Mouse (Mus musculus) embryonic facial prominence, embryonic 12.5 days (tissue): ENCODE data around the gene Adam11. TPM values are rescaled to one million over a fixed set of nuclear protein-coding genes. Genes with fewer than 3 reads are reported as not detected.

ENCODE experiments used
- ATAC-seq: fragments of 200-750 bp; cut with Nextera tagmentation; 2 replicates; pipeline ENCODE4 v1.8.0; 2017; ENCODE audit not compliant: insufficient number of reproducible peaks, insufficient read depth, low FRiP score, low TSS enrichment
- H3K27ac ChIP-seq: fragments of 300-500 bp; sonication (generic); 2 replicates; pipeline ENCODE4 v1.5.1; 2016; ENCODE audit warnings: mild to moderate bottlenecking
- H3K27me3 ChIP-seq: fragments of 300-500 bp; sonication (generic); 2 replicates; pipeline ENCODE4 v1.6.1; 2016; ENCODE audit warnings: mild to moderate bottlenecking, moderate library complexity
- H3K36me3 ChIP-seq: fragments of 300-500 bp; sonication (generic); 2 replicates; pipeline ENCODE4 v1.6.1; 2016; ENCODE audit warnings: mild to moderate bottlenecking
- H3K4me1 ChIP-seq: fragments of 300-500 bp; sonication (generic); 2 replicates; pipeline ENCODE4 v1.6.1; 2016
- H3K4me2 ChIP-seq: fragments of 300-500 bp; sonication (generic); replicated peaks from 2 replicates; pipeline ENCODE4 v1.6.1; 2016; ENCODE audit warnings: mild to moderate bottlenecking, moderate library complexity
- H3K4me3 ChIP-seq: fragments of 300-500 bp; sonication (generic); 2 replicates; pipeline ENCODE4 v1.5.1; 2016; ENCODE audit warnings: mild to moderate bottlenecking
- H3K9ac ChIP-seq: fragments of 300-500 bp; sonication (generic); 2 replicates; pipeline ENCODE4 v1.6.1; 2016; ENCODE audit warnings: mild to moderate bottlenecking, moderate library complexity
- H3K9me3 ChIP-seq: fragments of 300-500 bp; sonication (generic); 2 replicates; pipeline ENCODE4 v1.6.1; 2016; ENCODE audit warnings: mild to moderate bottlenecking, moderate library complexity
- WGBS: fragments of 180-500 bp; shearing (Covaris S2); methylation state at CpG from one replicate; pipeline ENCODE4 v1.1.7; 2016; 5-methylcytosine and 5-hydroxymethylcytosine counted together
- polyA plus RNA-seq: library from polyadenylated mRNA; unstranded; fragments of >200 nt; fragmentation: Nextera tagmentation; extraction: Ambion mirVana; gene quantifications from 2 replicates; pipeline ENCODE4 v1.2.1, GENCODE M21; 2016

The Adam11 gene
- polyA plus RNA-seq, 1 experiment from 2014 or later, result 23.2 TPM

- no peaks in the 10 kb centered on the region for H3K27me3 ChIP-seq
- H3K27ac ChIP-seq, result peak within 1 kb of the TSS; percentile 100
- H3K9ac ChIP-seq, result peak within 1 kb of the TSS; percentile 99
- ATAC-seq, result peak; percentile 70
- H3K36me3 ChIP-seq, result no peaks in the 10 kb centered on the region
- peak within 1 kb of the TSS; percentile 76 for H3K4me2 ChIP-seq
- under 1% methylated on average over 87 of the region's 97 CpGs for WGBS
- H3K9me3 ChIP-seq, result no peaks in the 10 kb centered on the region
- H3K4me1 ChIP-seq, result peaks cover 34% of the 10 kb centered on the region
- H3K4me3 ChIP-seq, result peak within 1 kb of the TSS; percentile 88
These were observed 58.0 kb downstream of the Adam11 start, which contains the start of gene Gjc1 for GRCm38 (mm10) chr11:102819021-102819782. Gene Gjc1, minus strand, starts transcription at chr11:102819700.

DNA sequence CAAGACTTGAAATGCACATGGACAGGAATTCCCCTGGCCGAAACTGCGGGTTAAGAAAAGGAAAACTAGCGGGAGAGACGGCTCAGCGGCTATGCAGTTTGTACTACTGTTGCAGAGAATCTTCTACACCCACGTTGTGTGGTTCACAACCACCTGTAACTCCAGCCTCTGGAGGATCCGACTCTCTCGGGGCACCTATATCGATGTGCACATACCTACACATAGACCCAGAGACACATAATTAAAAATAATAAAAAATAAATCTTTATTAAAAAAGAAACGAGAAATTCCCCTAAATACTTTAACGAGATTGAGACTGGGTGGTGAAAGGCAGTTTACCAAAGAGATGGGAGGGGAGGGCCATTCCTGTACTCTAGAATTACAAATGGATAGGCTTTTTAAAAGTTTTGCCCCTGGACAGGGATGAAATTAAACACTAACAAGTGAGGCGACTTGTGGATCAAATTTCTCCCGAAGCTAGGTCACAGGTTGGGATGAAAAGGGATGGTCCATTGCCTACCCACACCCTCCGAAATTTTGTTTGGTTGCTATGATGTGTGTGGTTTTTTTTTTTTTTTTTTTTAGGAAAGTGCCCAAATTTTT, 58.6 kb downstream of the Adam11 start:
- peak overlapping the region; percentile 99; the same call in 1 of the 2 replicates for H3K9ac ChIP-seq
- H3K4me1 ChIP-seq, result peaks cover 30% of the 10 kb centered on the region
- H3K27me3 ChIP-seq, result no peaks in the 10 kb centered on the region
- 0 out of 2 replicates have a peak, but pooled peaks have one; percentile 2 for ATAC-seq
- no peaks in the 10 kb centered on the region for H3K36me3 ChIP-seq
- H3K9me3 ChIP-seq, result no peaks in the 10 kb centered on the region
- 2% methylated on average over 14 of the region's 14 CpGs for WGBS
- peak overlapping the region; percentile 100 for H3K27ac ChIP-seq
- H3K4me3 ChIP-seq, result peak overlapping the region; percentile 88
- H3K4me2 ChIP-seq, result peak overlapping the region; percentile 76

DNA sequence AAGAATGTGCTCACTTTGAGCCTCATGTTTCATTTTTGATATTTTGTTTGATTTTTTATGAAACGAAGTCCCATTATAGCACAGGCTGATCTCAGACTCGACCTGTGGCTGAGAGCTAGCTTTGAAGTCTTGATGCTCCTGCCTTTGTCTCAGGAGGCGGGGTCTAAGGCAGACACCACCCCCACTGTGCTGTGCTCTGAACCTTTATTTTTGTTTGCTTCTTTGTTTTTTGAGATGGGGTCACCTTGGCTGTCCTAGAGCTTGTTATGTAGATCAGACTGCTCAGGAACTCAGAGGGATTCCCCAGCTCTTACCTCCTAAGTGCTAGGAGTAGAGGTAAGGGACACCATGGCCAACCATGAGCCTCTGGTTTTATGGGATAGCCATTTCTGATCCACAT, 59.2 kb downstream of the Adam11 start:
- WGBS, result 11% methylated on average over 3 of the region's 3 CpGs

DNA sequence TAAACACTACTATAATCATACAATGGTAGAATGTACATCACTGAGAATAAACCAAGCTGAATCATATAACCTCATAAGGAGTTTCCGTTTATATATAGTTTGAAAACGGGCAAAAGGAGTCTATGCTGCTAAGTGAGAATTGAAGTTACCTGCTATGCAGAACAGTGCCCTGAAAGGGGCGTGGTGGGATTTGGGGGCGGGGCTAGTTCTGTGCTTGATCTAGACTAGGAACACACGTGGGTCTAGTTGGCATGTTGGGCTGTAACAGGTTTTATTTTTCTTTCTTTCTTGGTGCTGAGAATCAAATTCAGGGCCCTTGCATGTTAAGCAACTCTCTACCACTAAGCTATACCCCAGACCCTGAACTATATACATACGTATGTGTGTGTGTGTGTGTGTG, 60.0 kb downstream of the Adam11 start:
- Histone ChIP-seq H3K4me2 (no peak overlapping the region), H3K9me3 (no peaks in the 10 kb centered on the region), H3K36me3 (no peaks in the 10 kb centered on the region), H3K9ac (no peak overlapping the region), H3K27ac (no peak overlapping the region), H3K4me1 (peaks cover 22% of the 10 kb centered on the region), H3K27me3 (no peaks in the 10 kb centered on the region), H3K4me3 (no peak overlapping the region)
- ATAC-seq, result no peak
- WGBS, result 56% methylated on average over 6 of the region's 6 CpGs

More for the DNA sequence above, 59.2 kb downstream of the Adam11 start:
- H3K27me3 ChIP-seq, result no peaks in the 10 kb centered on the region
- H3K9ac ChIP-seq, result no peak overlapping the region
- no peak overlapping the region for H3K4me2 ChIP-seq
- no peak overlapping the region for H3K27ac ChIP-seq
- peaks cover 29% of the 10 kb centered on the region for H3K4me1 ChIP-seq
- H3K4me3 ChIP-seq, result no peak overlapping the region
- H3K9me3 ChIP-seq, result no peaks in the 10 kb centered on the region
- no peak for ATAC-seq
- no peaks in the 10 kb centered on the region for H3K36me3 ChIP-seq

DNA sequence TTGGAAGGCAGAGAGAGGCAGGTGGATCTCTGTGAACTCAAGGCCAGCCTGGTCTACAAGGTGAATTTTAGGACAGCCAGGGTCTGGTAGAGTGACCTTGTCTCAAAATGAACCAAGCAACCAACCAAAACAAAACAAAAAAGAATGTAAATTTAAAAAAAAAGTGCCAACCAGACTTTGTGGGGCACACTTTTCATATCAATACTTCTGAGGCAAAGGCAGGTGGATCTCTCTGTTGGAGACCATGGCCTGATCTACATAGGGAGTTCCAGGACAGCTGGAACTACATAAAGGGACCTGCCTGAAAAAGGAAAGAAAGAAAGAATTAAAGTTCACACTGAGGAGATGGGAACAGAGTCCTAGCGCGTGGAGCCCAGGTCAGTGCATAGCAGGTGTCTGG, 65.2 kb downstream of the Adam11 start:
- Histone ChIP-seq H3K27me3 (no peaks in the 10 kb centered on the region), H3K4me3 (no peak overlapping the region), H3K9ac (no peak overlapping the region), H3K27ac (no peak overlapping the region), H3K4me2 (no peak overlapping the region), H3K9me3 (no peaks in the 10 kb centered on the region), H3K36me3 (no peaks in the 10 kb centered on the region), H3K4me1 (no peaks in the 10 kb centered on the region)
- 74% methylated on average over 2 of the region's 2 CpGs for WGBS
- no peak for ATAC-seq

DNA sequence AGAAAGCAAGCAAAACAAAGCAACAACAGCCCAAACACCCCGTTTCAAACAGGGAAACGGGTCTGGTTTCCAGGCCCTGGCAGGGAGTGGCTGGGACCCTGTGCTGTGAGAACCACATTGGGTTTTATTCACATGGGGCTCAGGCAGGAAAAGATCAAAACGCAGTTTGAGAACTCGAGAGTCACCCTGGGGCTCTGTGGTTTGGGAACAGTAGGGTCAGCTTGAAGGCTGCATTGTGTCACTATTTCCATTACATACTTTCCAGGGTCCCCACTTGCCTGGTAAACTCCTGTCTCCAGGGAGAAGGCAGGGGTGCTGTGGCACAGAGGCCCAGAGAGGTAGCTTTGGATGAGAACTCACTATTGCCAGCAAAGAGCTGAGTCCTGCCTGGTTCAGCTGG, 65.9 kb downstream of the Adam11 start:
- Histone ChIP-seq H3K4me1 (no peaks in the 10 kb centered on the region), H3K27me3 (no peaks in the 10 kb centered on the region), H3K4me3 (no peak overlapping the region), H3K36me3 (no peaks in the 10 kb centered on the region), H3K27ac (no peak overlapping the region), H3K9me3 (no peaks in the 10 kb centered on the region), H3K9ac (no peak overlapping the region), H3K4me2 (no peak overlapping the region)
- no peak for ATAC-seq
- 44% methylated on average over 4 of the region's 4 CpGs for WGBS

Other genes with a start within 250 kb of the Adam11 start
- gene Gpatch8, start 205.0 kb upstream of the Adam11 start, polyA plus RNA-seq, result 68.7 and 69.1 TPM in 2 replicates
- 11.8 and 12.3 TPM in 2 replicates for gene Gm11627, start 182.0 kb upstream of the Adam11 start, polyA plus RNA-seq
- gene Fzd2, start 157.0 kb upstream of the Adam11 start, polyA plus RNA-seq, result 93.6 and 97.8 TPM in 2 replicates
- 0.65 and 1.3 TPM in 2 replicates for gene Meioc, start 97.7 kb upstream of the Adam11 start, polyA plus RNA-seq
- 49.3 and 52.1 TPM in 2 replicates for gene Ccdc43, start 63.7 kb upstream of the Adam11 start, polyA plus RNA-seq
- 103 and 105 TPM in 2 replicates for gene Gjc1, start 58.3 kb downstream of the Adam11 start, polyA plus RNA-seq
- gene Higd1b, start 74.4 kb downstream of the Adam11 start, polyA plus RNA-seq, result not detected in 2 replicates
- gene Eftud2, start 119.5 kb downstream of the Adam11 start, polyA plus RNA-seq, result 233 and 246 TPM in 2 replicates
- gene Ccdc103, start 119.8 kb downstream of the Adam11 start, polyA plus RNA-seq, result 1.0 and 1.7 TPM in 2 replicates
- gene Fam187a, start 123.7 kb downstream of the Adam11 start, polyA plus RNA-seq, result 0.14 TPM in 1 of 2 replicates, not detected in the other
- 0.29 and 0.41 TPM in 2 replicates for gene Gfap, start 139.5 kb downstream of the Adam11 start, polyA plus RNA-seq
- 10.3 and 10.6 TPM in 2 replicates for gene Kif18b, start 163.7 kb downstream of the Adam11 start, polyA plus RNA-seq
- gene C1ql1, start 185.2 kb downstream of the Adam11 start, polyA plus RNA-seq, result 3.7 and 3.9 TPM in 2 replicates